Mouse (Mus musculus) bone marrow, adult 2 months (tissue): Measurements from ENCODE around the gene Gm45837.
A peak's percentile ranks its signal among the peaks of the same experiment; 100 is the strongest.

Experiments used
- CTCF ChIP-seq: fragments of 200-500 bp; IDR thresholded peaks from 2 replicates; pipeline ENCODE4 v1.5.1; 2011; ENCODE audit warnings: low read length, control low read depth; ENCODE audit not compliant: control insufficient read depth, insufficient read depth
- POLR2A ChIP-seq: fragments of 200-500 bp; IDR thresholded peaks from 2 replicates; pipeline ENCODE4 v1.6.1; 2011; ENCODE audit warnings: low read depth, mild to moderate bottlenecking, control low read depth, low read length, borderline replicate concordance; ENCODE audit not compliant: control insufficient read depth

DNA sequence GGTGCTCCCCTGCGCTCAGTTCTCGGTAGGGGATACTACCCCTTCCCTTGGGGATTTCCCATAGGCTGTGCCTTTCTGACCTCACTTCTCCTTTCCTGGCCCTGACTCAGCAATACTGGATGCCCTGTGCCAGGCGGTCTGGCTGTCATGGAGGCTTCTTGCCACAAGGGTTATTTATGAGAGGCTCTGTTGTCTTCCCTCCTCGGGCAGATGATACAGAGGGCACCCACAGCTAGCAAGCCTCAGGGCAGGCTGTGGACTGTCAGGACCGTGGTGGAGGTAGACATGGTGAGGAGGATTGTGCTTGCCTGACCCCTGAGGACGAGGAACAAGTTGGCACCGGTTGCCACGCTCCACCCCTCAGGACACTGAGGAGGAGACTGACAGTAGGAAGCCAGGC, 28.3 kb upstream of the Gm45837 start:
- TF ChIP-seq CTCF (peak; percentile 29; the same call in 1 of the 2 replicates), POLR2A (no peak)
